Mouse (Mus musculus) cerebellum, adult 2 months (tissue): ENCODE data around the gene Rasip1. TPM values are rescaled to one million over a fixed set of nuclear protein-coding genes. Genes with fewer than 3 reads are reported as not detected.

Experiments
- DNase-seq, 2 experiments: peaks; one replicate each; pipeline ENCODE4 v3.0.0; 2021
- H3K27ac ChIP-seq: fragments of 200-500 bp; 2 replicates; pipeline ENCODE4 v1.5.1; 2012; ENCODE audit warnings: low read length, control low read depth, inconsistent platforms; ENCODE audit not compliant: insufficient read depth
- H3K27me3 ChIP-seq: fragments of 200-500 bp; 2 replicates; pipeline ENCODE4 v1.6.1; 2012; ENCODE audit warnings: inconsistent platforms, mild to moderate bottlenecking, low read length, moderate library complexity; ENCODE audit not compliant: control insufficient read depth, insufficient read depth
- H3K4me1 ChIP-seq: fragments of 200-500 bp; 2 replicates; pipeline ENCODE4 v1.6.1; 2011; ENCODE audit warnings: low read length; ENCODE audit not compliant: control insufficient read depth, insufficient read depth
- H3K4me3 ChIP-seq: fragments of 200-500 bp; replicated peaks from 2 replicates; pipeline ENCODE3; 2011; ENCODE audit warnings: mild to moderate bottlenecking, low read depth, low read length, control low read depth; ENCODE audit not compliant: insufficient read depth
- CTCF ChIP-seq: fragments of 200-500 bp; IDR thresholded peaks from 2 replicates; pipeline ENCODE4 v1.5.1; 2011; ENCODE audit warnings: low read depth, mild to moderate bottlenecking, control low read depth, low read length, moderate library complexity, borderline replicate concordance; ENCODE audit not compliant: insufficient read depth
- POLR2A ChIP-seq: fragments of 200-500 bp; IDR thresholded peaks from 2 replicates; pipeline ENCODE4 v1.6.1; 2011; ENCODE audit warnings: low read length, control low read depth, borderline replicate concordance; ENCODE audit not compliant: insufficient read depth
- WGBS: fragments of 180-500 bp; shearing (Covaris S2); methylation state at CpG from one replicate; pipeline ENCODE4 v1.1.7; 2018; 5-methylcytosine and 5-hydroxymethylcytosine counted together
- polyA plus RNA-seq: library from polyadenylated mRNA; depleted of rRNA; stranded (reverse); fragments of >200 nt; gene quantifications from 2 replicates; pipeline ENCODE4 v1.2.3, GENCODE M21; 2012; rRNA removed

Gene Rasip1
- polyA plus RNA-seq, 1 experiment: 7.6 TPM

DNA sequence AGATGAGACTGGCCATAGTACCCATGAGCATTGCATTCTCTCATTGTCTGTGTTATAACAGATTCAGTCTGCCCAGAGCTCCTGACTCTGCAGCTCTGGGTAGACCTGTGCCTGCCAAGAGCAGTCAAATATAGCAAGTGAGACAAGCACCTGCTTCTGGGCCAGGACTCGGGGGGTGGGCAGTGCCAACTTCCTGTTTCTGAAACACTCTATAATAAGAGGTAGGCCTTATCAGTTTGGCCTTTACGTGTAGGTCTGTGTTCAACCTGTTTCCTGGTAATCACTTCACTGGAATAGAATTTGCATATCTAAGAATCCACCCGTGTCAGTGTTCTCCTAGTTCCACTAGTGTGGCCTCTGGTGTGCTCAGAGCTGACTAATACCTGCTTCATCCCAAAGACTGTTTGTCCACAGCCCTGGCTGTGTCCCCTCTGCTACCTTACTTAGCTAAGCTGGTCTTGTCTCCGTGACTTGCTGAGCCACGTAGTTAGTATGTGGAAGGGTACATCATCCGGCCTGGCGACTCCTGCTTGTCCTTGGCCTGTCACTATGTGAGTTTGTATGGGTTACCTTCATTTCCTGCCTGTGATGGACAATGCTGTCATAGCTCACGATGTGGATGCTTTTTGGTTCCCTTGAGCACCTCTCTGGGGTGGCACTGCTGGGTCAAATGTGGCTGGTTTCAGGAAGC, 53.9 kb downstream of the Rasip1 start:
- H3K4me3 ChIP-seq: no peak overlapping the region
- H3K27me3 ChIP-seq: no peaks in the 10 kb centered on the region
- H3K4me1 ChIP-seq: peaks cover 29% of the 10 kb centered on the region
- WGBS: 38% methylated on average over 8 of the region's 8 CpGs
- peak overlapping the region; percentile 73 for H3K27ac ChIP-seq
- TF ChIP-seq CTCF: no peak
- TF ChIP-seq POLR2A: no peak
- peak; percentile 60 to 80 for DNase-seq

DNA sequence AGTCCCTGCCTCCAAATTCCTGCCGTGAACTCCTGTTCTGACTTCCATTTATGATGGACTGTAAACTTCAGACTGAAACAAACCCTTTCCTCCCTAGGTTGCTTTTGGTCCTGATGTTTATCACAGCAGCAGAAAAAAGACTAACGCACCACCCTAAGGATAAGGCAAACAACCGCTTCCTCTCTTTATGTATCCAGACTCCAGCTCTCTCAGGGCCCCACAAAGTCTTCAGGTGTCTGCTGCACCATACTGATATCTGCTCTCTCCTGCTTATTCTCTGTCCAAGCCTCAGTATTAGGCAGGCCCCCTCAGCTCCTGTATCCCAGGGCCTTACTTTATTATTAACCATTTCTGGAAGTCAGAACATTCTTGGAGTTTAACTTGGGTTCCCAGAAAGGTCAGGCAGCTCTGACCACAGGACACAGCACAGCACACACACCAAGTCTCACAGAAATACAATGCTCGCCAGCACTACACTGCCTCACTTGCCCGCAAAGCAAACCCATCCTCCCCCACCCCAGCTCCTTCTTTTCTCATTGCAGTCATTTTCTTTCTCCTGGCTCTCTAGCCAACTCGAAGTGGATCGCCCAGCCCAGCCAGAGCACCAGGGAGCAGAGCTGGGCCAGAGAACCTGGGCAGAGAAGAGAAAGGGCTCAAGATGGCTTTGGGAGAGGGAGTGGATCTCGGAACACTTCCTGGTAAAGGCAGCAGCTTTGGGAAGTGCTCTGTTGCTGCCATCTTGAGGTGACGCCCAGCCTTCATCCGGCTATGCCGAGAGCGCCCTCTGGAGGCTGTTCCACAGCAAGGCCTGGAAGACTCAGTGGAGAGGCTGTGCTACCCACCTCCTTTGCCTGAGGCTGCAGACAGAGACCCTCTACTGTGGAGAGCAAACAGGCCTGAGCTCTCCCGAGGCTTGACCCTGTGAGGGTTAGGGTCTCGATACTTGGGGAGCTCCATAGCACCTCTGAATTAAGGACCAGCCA, 55.1 kb downstream of the Rasip1 start:
- whole genome bisulfite sequencing: 29% methylated on average over 14 of the region's 14 CpGs
- no peaks in the 10 kb centered on the region for H3K27me3 ChIP-seq
- no peak overlapping the region for H3K4me3 ChIP-seq
- H3K4me1 ChIP-seq: peaks cover 29% of the 10 kb centered on the region
- DNase-seq: peak; percentile 87 to 90
- peak; percentile 23; the same call in 1 of the 2 replicates for TF ChIP-seq POLR2A
- peak; percentile 99 for TF ChIP-seq CTCF
- peak overlapping the region; percentile 74 for H3K27ac ChIP-seq

DNA sequence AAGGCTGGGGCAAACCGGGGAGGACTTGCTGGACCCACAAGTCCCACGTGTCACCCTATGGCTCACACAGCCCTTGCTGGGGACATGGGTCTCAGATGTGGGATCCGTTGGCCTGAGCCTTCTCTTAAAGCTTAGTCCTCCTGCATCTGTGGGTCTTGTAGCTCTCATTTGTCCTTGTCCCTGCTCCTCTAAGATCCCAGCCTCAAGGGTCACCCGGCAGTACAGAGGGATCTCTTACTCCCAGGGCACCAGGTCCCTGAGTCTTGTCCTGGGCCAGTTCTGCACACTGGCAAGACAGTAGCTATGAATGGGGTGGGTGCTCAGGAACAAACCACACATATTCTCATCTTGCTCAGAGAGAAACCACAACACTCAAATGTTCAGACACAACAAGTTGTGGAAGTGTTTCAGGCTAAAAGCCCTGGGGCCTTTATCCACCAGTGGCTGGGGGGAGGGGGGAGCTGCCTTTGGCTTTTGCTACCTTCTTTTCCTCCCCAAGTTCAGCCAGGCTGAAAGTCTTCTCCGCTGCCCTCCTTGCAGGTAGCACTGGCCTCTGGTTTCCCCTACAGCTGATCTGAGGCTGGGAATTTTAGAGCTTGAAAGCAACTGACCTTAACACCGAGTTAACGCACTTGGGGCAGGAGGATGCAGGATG, 56.2 kb downstream of the Rasip1 start, which contains the start of gene Ntn5:
Ntn5 (plus strand) TSS at position 627 of the 655 bp plus-strand sequence.
- DNase-seq: no peak
- Histone ChIP-seq H3K4me3 (no peak within 1 kb of the TSS), H3K4me1 (peaks cover 29% of the 10 kb centered on the region), H3K27ac (no peak within 1 kb of the TSS), H3K27me3 (no peaks in the 10 kb centered on the region)
- WGBS: 81% methylated on average over 7 of the region's 7 CpGs
- TF ChIP-seq CTCF (no peak), POLR2A (no peak)

- Histone ChIP-seq H3K27me3 (no peaks in the 10 kb centered on the region), H3K4me3 (no peak overlapping the region), H3K4me1 (peaks cover 20% of the 10 kb centered on the region), H3K27ac (no peak overlapping the region)
- no peak for TF ChIP-seq CTCF
- TF ChIP-seq POLR2A: no peak
- 72% methylated on average over 10 of the region's 10 CpGs for WGBS
- no peak for DNase-seq
Measured at GRCm38 (mm10) chr7:45685811-45686210, 58.5 kb downstream of the Rasip1 start.

DNA sequence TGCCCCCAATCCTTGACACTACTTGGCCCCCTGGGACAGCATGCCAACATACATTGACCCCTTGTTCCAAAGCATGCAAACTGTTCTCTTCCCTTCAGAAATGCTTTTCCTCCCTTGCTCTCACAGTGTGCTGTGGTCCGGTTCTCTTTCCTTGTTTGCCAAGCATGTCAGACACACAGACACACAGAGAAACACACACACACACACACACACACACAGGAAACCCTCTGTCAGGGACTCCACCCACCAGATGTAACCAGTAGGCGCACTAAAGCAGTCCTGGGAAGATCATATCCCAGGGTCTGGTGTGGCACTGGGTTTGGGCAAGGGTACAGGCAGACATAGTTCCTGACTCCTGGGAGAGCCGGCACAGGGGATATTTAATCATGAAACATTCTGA, 59.6 kb downstream of the Rasip1 start:
- Histone ChIP-seq H3K27ac (no peak overlapping the region), H3K27me3 (no peaks in the 10 kb centered on the region), H3K4me3 (no peak overlapping the region), H3K4me1 (peaks cover 11% of the 10 kb centered on the region)
- WGBS: 59% methylated on average over 3 of the region's 3 CpGs
- no peak for DNase-seq
- TF ChIP-seq CTCF (no peak), POLR2A (no peak)

Other genes starting within 250 kb of the Rasip1 start
- 807 and 849 TPM in 2 replicates for gene Snrnp70, start 231.7 kb upstream of the Rasip1 start, polyA plus RNA-seq
- gene Kcna7, start 221.8 kb upstream of the Rasip1 start, polyA plus RNA-seq: not detected in 2 replicates
- 0.07 and 0.29 TPM in 2 replicates for gene Ntf5, start 213.8 kb upstream of the Rasip1 start, polyA plus RNA-seq
- 0.59 and 1.1 TPM in 2 replicates for gene Lhb, start 206.7 kb upstream of the Rasip1 start, polyA plus RNA-seq
- 24.4 and 24.8 TPM in 2 replicates for gene Gys1, start 192.6 kb upstream of the Rasip1 start, polyA plus RNA-seq
- gene Ruvbl2, start 189.4 kb upstream of the Rasip1 start, polyA plus RNA-seq: 56.8 TPM in 2 replicates
- 463 and 480 TPM in 2 replicates for gene Ftl1, start 167.6 kb upstream of the Rasip1 start, polyA plus RNA-seq
- gene Bax, start 160.6 kb upstream of the Rasip1 start, polyA plus RNA-seq: 102 and 103 TPM in 2 replicates
- 0.10 TPM in 1 of 2 replicates, not detected in the other for gene Tulp2, start 145.6 kb upstream of the Rasip1 start, polyA plus RNA-seq
- 0.33 TPM in 1 of 2 replicates, not detected in the other for gene Gm45808, start 140.7 kb upstream of the Rasip1 start, polyA plus RNA-seq
- gene Dhdh, start 138.7 kb upstream of the Rasip1 start, polyA plus RNA-seq: 4.7 and 5.6 TPM in 2 replicates
- gene Nucb1, start 117.1 kb upstream of the Rasip1 start, polyA plus RNA-seq: 136 and 150 TPM in 2 replicates
- 26.7 and 28.5 TPM in 2 replicates for gene Ppp1r15a, start 101.2 kb upstream of the Rasip1 start, polyA plus RNA-seq
- 1.2 and 1.3 TPM in 2 replicates for gene Plekha4, start 101.2 kb upstream of the Rasip1 start, polyA plus RNA-seq
- 1.3 and 1.9 TPM in 2 replicates for gene Hsd17b14, start 72.6 kb upstream of the Rasip1 start, polyA plus RNA-seq
- 21.1 and 24.2 TPM in 2 replicates for gene Bcat2, start 57.3 kb upstream of the Rasip1 start, polyA plus RNA-seq
- gene Fgf21, start 12.0 kb upstream of the Rasip1 start, polyA plus RNA-seq: not detected in 2 replicates
- gene Fut1, start 10.2 kb upstream of the Rasip1 start, polyA plus RNA-seq: 0.07 and 0.08 TPM in 2 replicates
- 0.08 and 0.18 TPM in 2 replicates for gene Izumo1, start 5.7 kb upstream of the Rasip1 start, polyA plus RNA-seq
- gene Mamstr, start 12.5 kb downstream of the Rasip1 start, polyA plus RNA-seq: 7.1 and 9.8 TPM in 2 replicates
- gene Fut2, start 38.9 kb downstream of the Rasip1 start, polyA plus RNA-seq: 1.4 and 1.7 TPM in 2 replicates
- gene Ntn5, start 56.5 kb downstream of the Rasip1 start, polyA plus RNA-seq: 0.10 and 0.16 TPM in 2 replicates
- gene Sec1, start 66.9 kb downstream of the Rasip1 start, polyA plus RNA-seq: 0.29 and 0.64 TPM in 2 replicates
- gene Car11, start 72.4 kb downstream of the Rasip1 start, polyA plus RNA-seq: 164 and 166 TPM in 2 replicates
- gene Dbp, start 77.6 kb downstream of the Rasip1 start, polyA plus RNA-seq: 222 and 239 TPM in 2 replicates
- gene Rpl18, start 88.0 kb downstream of the Rasip1 start, polyA plus RNA-seq: 350 and 359 TPM in 2 replicates
- gene Sphk2, start 90.5 kb downstream of the Rasip1 start, polyA plus RNA-seq: 27.7 and 29.3 TPM in 2 replicates
- 0.25 and 0.31 TPM in 2 replicates for gene Fam83e, start 93.7 kb downstream of the Rasip1 start, polyA plus RNA-seq
- not detected in 2 replicates for gene Spaca4, start 98.3 kb downstream of the Rasip1 start, polyA plus RNA-seq
- 126 and 130 TPM in 2 replicates for gene Lmtk3, start 156.2 kb downstream of the Rasip1 start, polyA plus RNA-seq
- 10.6 and 10.8 TPM in 2 replicates for gene Sult2b1, start 157.2 kb downstream of the Rasip1 start, polyA plus RNA-seq
- 112 and 116 TPM in 2 replicates for gene Cyth2, start 187.1 kb downstream of the Rasip1 start, polyA plus RNA-seq
- 6.0 and 7.3 TPM in 2 replicates for gene Kcnj14, start 197.3 kb downstream of the Rasip1 start, polyA plus RNA-seq
- gene Grwd1, start 203.5 kb downstream of the Rasip1 start, polyA plus RNA-seq: 14.9 and 15.5 TPM in 2 replicates
- gene Kdelr1, start 245.3 kb downstream of the Rasip1 start, polyA plus RNA-seq: 99.9 and 106 TPM in 2 replicates